Mouse (Mus musculus) hindbrain, embryonic 14.5 days (tissue): Measurements from ENCODE around the gene Lamp1. TPM values are rescaled to one million over a fixed set of nuclear protein-coding genes. Genes with fewer than 3 reads are reported as not detected.

ENCODE experiments used
- ATAC-seq: fragments of 200-750 bp; cut with Nextera tagmentation; 2 replicates; pipeline ENCODE4 v1.8.0; 2017; ENCODE audit warnings: moderate number of reproducible peaks, mild to moderate bottlenecking, moderate TSS enrichment, moderate library complexity; ENCODE audit not compliant: low FRiP score
- DNase-seq: peaks from one replicate; pipeline ENCODE4 v3.0.0-alpha.2; 2015; ENCODE audit warnings: low spot score
- H3K27ac ChIP-seq: fragments of 300-500 bp; sonication (generic); 2 replicates; pipeline ENCODE4 v1.5.1; 2014; ENCODE audit warnings: mild to moderate bottlenecking, moderate library complexity
- H3K27me3 ChIP-seq: fragments of 300-500 bp; sonication (generic); 2 replicates; pipeline ENCODE4 v1.6.1; 2014; ENCODE audit warnings: mild to moderate bottlenecking, low read length, mixed read lengths; ENCODE audit not compliant: control insufficient read depth, insufficient read depth
- H3K36me3 ChIP-seq: fragments of 300-500 bp; sonication (generic); replicated peaks from 2 replicates; pipeline ENCODE4 v1.6.1; 2014; ENCODE audit not compliant: control insufficient read depth, insufficient read depth
- H3K4me1 ChIP-seq: fragments of 300-500 bp; sonication (generic); replicated peaks from 2 replicates; pipeline ENCODE4 v1.6.1; 2014; ENCODE audit warnings: antibody characterized with exemption, low read length, mixed read lengths; ENCODE audit not compliant: control insufficient read depth, insufficient read depth
- H3K4me2 ChIP-seq: fragments of 300-500 bp; sonication (generic); replicated peaks from 2 replicates; pipeline ENCODE4 v1.6.1; 2014; ENCODE audit warnings: mild to moderate bottlenecking, moderate library complexity
- H3K4me3 ChIP-seq: fragments of 300-500 bp; sonication (generic); replicated peaks from 2 replicates; pipeline ENCODE4 v1.5.1; 2014; ENCODE audit warnings: mild to moderate bottlenecking, low read length
- H3K9ac ChIP-seq: fragments of 300-500 bp; sonication (generic); 2 replicates; pipeline ENCODE4 v1.6.1; 2014
- H3K9me3 ChIP-seq: fragments of 300-500 bp; sonication (generic); 2 replicates; pipeline ENCODE4 v1.6.1; 2016; ENCODE audit warnings: low read length; ENCODE audit not compliant: control insufficient read depth
- whole genome bisulfite sequencing: fragments of 180-500 bp; shearing (Covaris S2); extraction: QIAGEN DNeasy Blood & Tissue Kit; methylation state at CpG from one replicate; pipeline ENCODE4 v1.1.7; 2014; 5-methylcytosine and 5-hydroxymethylcytosine counted together
- polyA plus RNA-seq: library from polyadenylated mRNA; unstranded; fragments of >200 nt; fragmentation: Nextera tagmentation; extraction: Ambion mirVana; gene quantifications from 2 replicates; pipeline ENCODE4 v1.2.1, GENCODE M21; 2014

The Lamp1 gene
- polyA plus RNA-seq, 1 experiment from 2014 or later, result 331 TPM

- Histone ChIP-seq H3K4me3 (no peak overlapping the region), H3K36me3 (peaks cover 79% of the 10 kb centered on the region), H3K4me1 (no peaks in the 10 kb centered on the region), H3K4me2 (no peak overlapping the region), H3K9me3 (no peaks in the 10 kb centered on the region), H3K9ac (no peak overlapping the region), H3K27ac (no peak overlapping the region), H3K27me3 (no peaks in the 10 kb centered on the region)
- WGBS, result 83% methylated on average over 1 of the region's 1 CpGs
- ATAC-seq (no peak), DNase-seq (no peak)
Measured at GRCm38 (mm10) chr8:13175650-13176049, 16.7 kb downstream of the Lamp1 start.

- no peak for DNase-seq
Measured at GRCm38 (mm10) chr8:13177173-13177852, 18.4 kb downstream of the Lamp1 start.

GRCm38 (mm10) chr8:13178137-13178536 is 19.2 kb downstream of the Lamp1 start:
- no peak overlapping the region for H3K4me2 ChIP-seq
- H3K27me3 ChIP-seq, result no peaks in the 10 kb centered on the region
- ATAC-seq, result no peak
- no peak overlapping the region for H3K27ac ChIP-seq
- no peak for DNase-seq
- no peak overlapping the region for H3K9ac ChIP-seq
- no peaks in the 10 kb centered on the region for H3K9me3 ChIP-seq
- H3K4me1 ChIP-seq, result no peaks in the 10 kb centered on the region
- no peak overlapping the region for H3K4me3 ChIP-seq
- 93% methylated on average over 5 of the region's 5 CpGs for WGBS
- peaks cover 54% of the 10 kb centered on the region for H3K36me3 ChIP-seq

More at GRCm38 (mm10) chr8:13177173-13177852, 18.4 kb downstream of the Lamp1 start:
- Histone ChIP-seq H3K4me3 (no peak overlapping the region), H3K36me3 (peaks cover 62% of the 10 kb centered on the region), H3K9me3 (no peaks in the 10 kb centered on the region), H3K27ac (no peak overlapping the region), H3K4me2 (no peak overlapping the region), H3K9ac (no peak overlapping the region), H3K27me3 (no peaks in the 10 kb centered on the region), H3K4me1 (no peaks in the 10 kb centered on the region)
- no peak for ATAC-seq
- WGBS, result 95% methylated on average over 7 of the region's 7 CpGs

- no peak overlapping the region for H3K27ac ChIP-seq
- no peak for DNase-seq
- H3K4me3 ChIP-seq, result no peak overlapping the region
- H3K36me3 ChIP-seq, result peaks cover 40% of the 10 kb centered on the region
- H3K9ac ChIP-seq, result no peak overlapping the region
- H3K27me3 ChIP-seq, result no peaks in the 10 kb centered on the region
- no peaks in the 10 kb centered on the region for H3K9me3 ChIP-seq
- no peaks in the 10 kb centered on the region for H3K4me1 ChIP-seq
- whole genome bisulfite sequencing, result 76% methylated on average over 6 of the region's 6 CpGs
- no peak for ATAC-seq
- H3K4me2 ChIP-seq, result no peak overlapping the region
Measured at GRCm38 (mm10) chr8:13179482-13179881, 20.5 kb downstream of the Lamp1 start.

GRCm38 (mm10) chr8:13179948-13180347 is 21.0 kb downstream of the Lamp1 start:
- H3K27ac ChIP-seq, result no peak overlapping the region
- no peaks in the 10 kb centered on the region for H3K4me1 ChIP-seq
- no peaks in the 10 kb centered on the region for H3K9me3 ChIP-seq
- WGBS, result 86% methylated on average over 7 of the region's 7 CpGs
- DNase-seq, result no peak
- H3K27me3 ChIP-seq, result no peaks in the 10 kb centered on the region
- H3K36me3 ChIP-seq, result peaks cover 36% of the 10 kb centered on the region
- no peak overlapping the region for H3K9ac ChIP-seq
- H3K4me2 ChIP-seq, result no peak overlapping the region
- no peak for ATAC-seq
- no peak overlapping the region for H3K4me3 ChIP-seq

- 87% methylated on average over 9 of the region's 9 CpGs for WGBS
- no peak for ATAC-seq
Measured at GRCm38 (mm10) chr8:13180408-13180807, 21.4 kb downstream of the Lamp1 start.

GRCm38 (mm10) chr8:13180911-13181690 is 22.1 kb downstream of the Lamp1 start:
- H3K9ac ChIP-seq, result no peak overlapping the region
- DNase-seq (no peak), ATAC-seq (no peak)
- H3K27me3 ChIP-seq, result no peaks in the 10 kb centered on the region
- no peak overlapping the region for H3K4me2 ChIP-seq
- peaks cover 27% of the 10 kb centered on the region for H3K36me3 ChIP-seq
- no peaks in the 10 kb centered on the region for H3K9me3 ChIP-seq
- no peaks in the 10 kb centered on the region for H3K4me1 ChIP-seq
- H3K27ac ChIP-seq, result no peak overlapping the region
- no peak overlapping the region for H3K4me3 ChIP-seq
- WGBS, result 84% methylated on average over 18 of the region's 18 CpGs

More at GRCm38 (mm10) chr8:13180408-13180807, 21.4 kb downstream of the Lamp1 start:
- H3K9me3 ChIP-seq, result no peaks in the 10 kb centered on the region
- no peak overlapping the region for H3K27ac ChIP-seq
- no peak overlapping the region for H3K4me3 ChIP-seq
- H3K9ac ChIP-seq, result no peak overlapping the region
- no peak for DNase-seq
- peaks cover 31% of the 10 kb centered on the region for H3K36me3 ChIP-seq
- no peaks in the 10 kb centered on the region for H3K4me1 ChIP-seq
- no peaks in the 10 kb centered on the region for H3K27me3 ChIP-seq
- H3K4me2 ChIP-seq, result no peak overlapping the region

GRCm38 (mm10) chr8:13181691-13181976 is 22.7 kb downstream of the Lamp1 start:
- 50% methylated on average over 2 of the region's 2 CpGs for WGBS
- Histone ChIP-seq H3K27me3 (no peaks in the 10 kb centered on the region), H3K27ac (no peak overlapping the region), H3K4me1 (no peaks in the 10 kb centered on the region), H3K4me3 (no peak overlapping the region), H3K9me3 (no peaks in the 10 kb centered on the region), H3K4me2 (no peak overlapping the region), H3K9ac (no peak overlapping the region), H3K36me3 (peaks cover 22% of the 10 kb centered on the region)
- no peak for DNase-seq
- no peak for ATAC-seq

- Histone ChIP-seq H3K4me3 (no peak overlapping the region), H3K27me3 (no peaks in the 10 kb centered on the region), H3K4me2 (no peak overlapping the region), H3K9me3 (no peaks in the 10 kb centered on the region), H3K36me3 (0 out of 2 replicates have a peak, but pooled peaks cover 3% of the 10 kb centered on the region), H3K27ac (no peak overlapping the region), H3K4me1 (no peaks in the 10 kb centered on the region), H3K9ac (no peak overlapping the region)
- 82% methylated on average over 8 of the region's 8 CpGs for WGBS
- no peak for ATAC-seq
- no peak for DNase-seq
Measured at GRCm38 (mm10) chr8:13186819-13187218, 27.9 kb downstream of the Lamp1 start.
